Mouse (Mus musculus) small intestine, adult 2 months (tissue): ENCODE data around the gene Camk2d. TPM values are rescaled to one million over a fixed set of nuclear protein-coding genes. Genes with fewer than 3 reads are reported as not detected.

Source experiments
- H3K27ac ChIP-seq: fragments of 200-500 bp; 2 replicates; pipeline ENCODE4 v1.5.1; 2012; ENCODE audit warnings: low read depth, low read length, control low read depth, inconsistent platforms; ENCODE audit not compliant: insufficient read depth
- H3K27me3 ChIP-seq: fragments of 200-500 bp; 2 replicates; pipeline ENCODE4 v1.6.1; 2012; ENCODE audit warnings: mild to moderate bottlenecking, moderate library complexity, low read length, inconsistent platforms; ENCODE audit not compliant: control insufficient read depth, insufficient read depth
- H3K36me3 ChIP-seq: fragments of 200-500 bp; 2 replicates; pipeline ENCODE4 v1.6.1; 2012; ENCODE audit warnings: mild to moderate bottlenecking, low read length, control low read depth, inconsistent platforms; ENCODE audit not compliant: control insufficient read depth, insufficient read depth
- H3K4me1 ChIP-seq: fragments of 200-500 bp; 2 replicates; pipeline ENCODE4 v1.6.1; 2012; ENCODE audit warnings: low read length, inconsistent platforms, mixed read lengths; ENCODE audit not compliant: control insufficient read depth, insufficient read depth, insufficient read length
- H3K4me3 ChIP-seq: fragments of 200-500 bp; 2 replicates; pipeline ENCODE4 v1.5.1; 2012; ENCODE audit warnings: low read depth, mild to moderate bottlenecking, control low read depth, inconsistent platforms, low read length, moderate library complexity
- CTCF ChIP-seq: fragments of 200-500 bp; IDR thresholded peaks from 2 replicates; pipeline ENCODE4 v1.5.1; 2012; ENCODE audit warnings: low read depth, mild to moderate bottlenecking, control low read depth, inconsistent platforms, low read length, moderate library complexity, mixed read lengths; ENCODE audit not compliant: insufficient replicate concordance, insufficient read length; ENCODE audit errors: extremely low read depth
- POLR2A ChIP-seq: fragments of 200-500 bp; IDR thresholded peaks from 2 replicates; pipeline ENCODE4 v1.6.1; 2012; ENCODE audit warnings: low read depth, mild to moderate bottlenecking, control low read depth, inconsistent platforms, low read length, moderate library complexity
- WGBS: fragments of 180-500 bp; shearing (Covaris S2); methylation state at CpG from one replicate; pipeline ENCODE4 v1.1.7; 2018; 5-methylcytosine and 5-hydroxymethylcytosine counted together
- polyA plus RNA-seq: library from polyadenylated mRNA; depleted of rRNA; stranded (reverse); fragments of >200 nt; gene quantifications from 2 replicates; pipeline ENCODE4 v1.2.3, GENCODE M21; 2012

The Camk2d gene
- polyA plus RNA-seq, 1 experiment, result 89.5 TPM

DNA sequence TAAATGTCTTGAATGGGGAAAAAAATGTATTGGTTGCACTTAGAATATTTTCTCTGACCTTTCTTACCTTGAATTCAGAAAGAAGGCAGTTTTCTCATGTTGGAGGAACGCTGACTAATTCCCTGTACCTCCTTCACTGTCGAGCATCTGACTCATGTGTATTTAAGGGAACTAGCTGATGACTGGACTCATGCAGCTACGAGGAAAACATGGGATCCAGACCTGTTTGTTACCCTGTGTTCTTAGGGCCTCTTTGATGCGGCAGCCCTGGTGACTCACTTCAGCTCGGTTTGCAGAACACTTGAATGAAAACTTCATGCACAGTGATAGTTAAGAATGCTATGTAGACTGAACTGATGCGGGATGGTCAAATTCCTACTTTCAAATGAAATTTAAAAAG is 64.9 kb downstream of the Camk2d start:
- no peak overlapping the region for H3K4me3 ChIP-seq
- peaks cover 26% of the 10 kb centered on the region for H3K4me1 ChIP-seq
- no peak for TF ChIP-seq CTCF
- TF ChIP-seq POLR2A, result no peak
- 71% methylated on average over 6 of the region's 6 CpGs for WGBS
- no peak overlapping the region for H3K27ac ChIP-seq
- no peaks in the 10 kb centered on the region for H3K27me3 ChIP-seq
- H3K36me3 ChIP-seq, result peaks cover 5% of the 10 kb centered on the region; the same call in 1 of the 2 replicates

DNA sequence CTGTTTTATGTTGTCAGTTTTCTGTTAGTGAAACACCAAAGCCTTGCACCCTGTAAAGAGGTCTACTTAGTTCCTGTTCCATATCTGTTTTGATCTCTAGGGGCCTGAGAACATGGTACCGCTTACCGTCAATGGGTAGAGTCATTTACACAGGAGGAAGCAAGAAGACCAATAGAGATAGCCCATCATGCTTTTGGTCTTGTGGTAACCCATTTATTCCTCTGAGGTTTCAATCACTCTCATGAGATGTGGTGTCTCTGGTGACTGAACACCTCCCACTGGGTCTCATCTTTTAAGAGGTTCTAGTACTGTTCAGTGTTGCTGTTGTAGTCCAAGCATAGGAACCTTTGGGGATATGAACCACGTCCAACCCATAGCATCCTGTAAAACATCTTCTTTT is 65.8 kb downstream of the Camk2d start:
- peaks cover 5% of the 10 kb centered on the region; the same call in 1 of the 2 replicates for H3K36me3 ChIP-seq
- H3K4me3 ChIP-seq, result no peak overlapping the region
- H3K27me3 ChIP-seq, result no peaks in the 10 kb centered on the region
- no peak overlapping the region for H3K27ac ChIP-seq
- WGBS, result 80% methylated on average over 3 of the region's 3 CpGs
- peaks cover 19% of the 10 kb centered on the region for H3K4me1 ChIP-seq
- TF ChIP-seq CTCF, result no peak
- no peak for TF ChIP-seq POLR2A

DNA sequence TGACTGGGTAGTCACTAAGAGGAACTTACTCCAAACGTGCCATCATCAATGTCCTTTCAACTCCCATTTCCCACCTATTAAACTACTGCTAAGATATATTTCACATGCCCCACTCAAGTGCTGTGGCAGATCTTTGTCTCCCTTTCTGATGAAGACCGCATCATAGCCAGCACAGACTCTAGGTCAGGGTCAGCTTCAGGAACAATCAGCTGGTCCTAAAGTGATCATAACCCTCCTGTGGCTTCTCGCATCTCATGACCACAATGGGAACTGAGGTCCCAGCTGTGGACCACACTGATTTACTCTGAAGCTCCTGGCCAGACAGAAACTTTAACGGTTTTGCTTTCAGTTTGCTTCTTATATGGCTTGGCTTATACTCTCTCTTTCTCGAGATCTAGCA is 67.3 kb downstream of the Camk2d start:
- TF ChIP-seq CTCF (no peak), POLR2A (no peak)
- H3K36me3 ChIP-seq, result peaks cover 5% of the 10 kb centered on the region; the same call in 1 of the 2 replicates
- WGBS, result 39% methylated on average over 5 of the region's 5 CpGs
- H3K27me3 ChIP-seq, result no peaks in the 10 kb centered on the region
- no peak overlapping the region for H3K4me3 ChIP-seq
- H3K27ac ChIP-seq, result no peak overlapping the region
- peaks cover 24% of the 10 kb centered on the region for H3K4me1 ChIP-seq

DNA sequence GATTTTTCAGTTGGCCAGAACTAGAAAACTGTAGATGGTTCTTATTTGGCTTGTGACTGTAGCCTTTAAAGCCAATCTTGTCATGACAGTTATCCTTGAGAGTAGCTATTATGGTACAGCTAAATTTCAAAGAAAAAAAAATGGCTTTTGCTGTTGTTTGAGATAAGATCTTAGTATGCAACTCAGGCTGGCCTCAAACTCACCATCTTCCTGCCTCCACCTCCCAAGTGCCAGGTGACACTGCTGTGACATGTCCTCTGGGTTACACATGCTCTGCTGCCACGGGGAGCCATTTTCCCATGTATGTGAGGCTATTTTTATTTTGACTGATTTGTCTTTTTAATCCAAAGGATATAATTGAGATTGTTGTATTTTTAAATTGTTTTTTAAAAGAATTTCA is 69.8 kb downstream of the Camk2d start:
- peaks cover 14% of the 10 kb centered on the region for H3K4me1 ChIP-seq
- no peaks in the 10 kb centered on the region for H3K27me3 ChIP-seq
- H3K27ac ChIP-seq, result no peak overlapping the region
- WGBS, result 98% methylated on average over 1 of the region's 1 CpGs
- TF ChIP-seq CTCF (no peak), POLR2A (no peak)
- no peak overlapping the region for H3K4me3 ChIP-seq
- H3K36me3 ChIP-seq, result peaks cover 6% of the 10 kb centered on the region; the same call in 1 of the 2 replicates

DNA sequence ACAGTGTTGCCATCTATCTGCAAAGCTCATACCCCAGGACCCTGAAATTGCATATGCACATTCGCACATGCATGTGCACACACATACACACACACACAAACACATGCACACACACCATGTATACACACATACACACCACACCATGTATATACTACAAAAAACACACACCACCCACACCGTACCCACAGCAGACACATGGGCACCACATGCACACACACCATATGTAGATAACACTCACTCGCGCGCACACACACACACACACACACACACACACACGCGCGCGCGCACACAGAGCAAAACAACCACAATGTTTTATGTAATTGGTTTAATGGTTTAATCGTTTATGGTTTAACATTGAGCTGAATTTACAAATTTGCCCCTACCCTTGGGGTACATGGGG is 70.9 kb downstream of the Camk2d start:
- 94% methylated on average over 11 of the region's 11 CpGs for WGBS
- Histone ChIP-seq H3K4me1 (peaks cover 14% of the 10 kb centered on the region), H3K36me3 (peaks cover 4% of the 10 kb centered on the region; the same call in 1 of the 2 replicates), H3K27me3 (no peaks in the 10 kb centered on the region), H3K27ac (peak overlapping the region; percentile 23; the same call in 1 of the 2 replicates), H3K4me3 (no peak overlapping the region)
- TF ChIP-seq POLR2A (no peak), CTCF (no peak)

DNA sequence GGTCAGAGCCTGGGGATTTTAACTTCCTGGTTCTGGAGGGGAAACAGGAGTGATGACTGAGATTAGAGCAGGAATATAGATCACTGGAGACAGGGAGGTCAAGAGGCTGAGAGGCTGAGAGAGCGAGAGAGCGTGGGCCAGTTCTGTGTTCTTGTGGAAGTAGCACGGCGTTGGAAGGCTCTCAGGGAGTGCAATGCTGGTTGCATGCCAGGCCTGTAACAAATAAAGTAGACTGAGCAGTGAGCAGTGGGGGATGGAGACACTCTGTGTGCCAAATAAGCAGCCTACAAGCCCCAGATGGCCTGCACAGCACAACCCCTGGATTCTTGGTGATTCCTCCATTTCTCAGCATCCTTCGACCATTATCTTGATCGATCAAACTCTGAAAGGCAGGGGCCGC is 71.3 kb downstream of the Camk2d start:
- Histone ChIP-seq H3K4me3 (no peak overlapping the region), H3K27ac (peak overlapping the region; percentile 23; the same call in 1 of the 2 replicates), H3K27me3 (no peaks in the 10 kb centered on the region), H3K36me3 (0 out of 2 replicates have a peak, but pooled peaks cover 1% of the 10 kb centered on the region), H3K4me1 (peaks cover 14% of the 10 kb centered on the region)
- 70% methylated on average over 7 of the region's 7 CpGs for WGBS
- TF ChIP-seq POLR2A, result no peak
- no peak for TF ChIP-seq CTCF

DNA sequence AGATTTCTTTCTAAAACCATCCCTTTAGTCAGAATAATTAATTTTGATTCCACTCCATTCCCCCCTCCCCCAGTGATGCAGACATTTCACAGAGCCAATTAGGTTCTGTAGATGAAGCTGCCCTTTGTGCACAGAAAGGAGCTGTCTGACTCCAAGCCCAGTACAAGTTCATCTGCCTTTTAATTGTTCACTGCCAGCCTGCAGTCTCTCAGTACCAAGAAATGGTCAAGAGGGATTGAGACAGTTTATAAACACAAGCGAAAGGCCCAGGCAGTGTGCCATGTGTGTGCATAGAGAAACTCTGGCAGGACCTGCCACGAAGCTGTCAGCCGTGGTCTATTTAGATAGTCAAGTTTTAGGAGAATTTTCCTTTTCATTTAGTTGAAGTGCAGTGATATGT is 72.0 kb downstream of the Camk2d start:
- WGBS, result 63% methylated on average over 3 of the region's 3 CpGs

More for the DNA sequence above, 72.0 kb downstream of the Camk2d start:
- no peaks in the 10 kb centered on the region for H3K27me3 ChIP-seq
- H3K4me1 ChIP-seq, result peaks cover 12% of the 10 kb centered on the region
- H3K36me3 ChIP-seq, result 0 out of 2 replicates have a peak, but pooled peaks cover 1% of the 10 kb centered on the region
- H3K4me3 ChIP-seq, result no peak overlapping the region
- TF ChIP-seq POLR2A, result no peak
- TF ChIP-seq CTCF, result no peak
- no peak overlapping the region for H3K27ac ChIP-seq
